ENCODE assay signal across 11 mouse cellular contexts in genomic region chr3:122131633-122132032, GRCm38 (mm10).
DNase-seq lines count a peak whose midpoint lies in the region; ATAC-seq lines count a peak whose summit lies in the region.
"Had no signal": no experiment of that assay in that cellular context is flagged by ENCODE, and none has a peak within 500 bp of the region (broad histone marks: within the 10 kb centered on the region; RNA-seq: fewer than 3 reads in every experiment).

No protein-coding gene starts in this region.

- H3K27me3 ChIP-seq in kidney, embryonic 14.5 days (ENCODE audit: control insufficient read depth, insufficient read depth, low read length) = no peaks in the 10 kb centered on the region
- H3K27me3 ChIP-seq: forebrain, embryonic 13.5 days; midbrain, embryonic 12.5 days had no signal

- H3K9ac ChIP-seq in kidney, embryonic 14.5 days (ENCODE audit: low read depth, low read length) = no peak overlapping the region
- H3K9ac ChIP-seq: forebrain, embryonic 13.5 days; midbrain, embryonic 12.5 days had no signal

- H3K9me3 ChIP-seq in kidney, embryonic 14.5 days (ENCODE audit: control insufficient read depth, low read length) = no peaks in the 10 kb centered on the region
- H3K9me3 ChIP-seq: forebrain, embryonic 13.5 days; midbrain, embryonic 12.5 days had no signal

- peak; percentile 91 for DNase-seq in heart, adult 11 months
- no peak for DNase-seq in heart, postnatal 25 days (ENCODE audit: low spot score)
- DNase-seq in brain, adult 2 months (ENCODE audit: low read depth, low spot score) = peak; percentile 5
- DNase-seq in lung, postnatal 10 days = peak; percentile 70
- no peak for DNase-seq in cerebellum, adult 11-12 months

- no peak overlapping the region for H3K4me3 ChIP-seq in kidney, embryonic 14.5 days (ENCODE audit: low read length)
- H3K4me3 ChIP-seq: forebrain, embryonic 13.5 days; midbrain, embryonic 12.5 days had no signal

- ATAC-seq in kidney, embryonic 14.5 days (ENCODE audit: low FRiP score, low TSS enrichment) = peak; percentile 56
- ATAC-seq in megakaryocyte-erythroid progenitor cell, adult 5-6 weeks (replicated peaks; ENCODE audit: low FRiP score, low TSS enrichment, poor library complexity, severe bottlenecking) = no peak
- ATAC-seq in cerebellum, adult (ENCODE audit: insufficient number of reproducible peaks, low FRiP score, low TSS enrichment) = no peak
- ATAC-seq: forebrain, embryonic 13.5 days; hindbrain, embryonic 16.5 days had no signal

- H3K36me3 ChIP-seq in kidney, embryonic 14.5 days (ENCODE audit: control insufficient read depth, insufficient read depth, low read length) = no peaks in the 10 kb centered on the region
- H3K36me3 ChIP-seq: midbrain, embryonic 12.5 days had no signal

- intact Hi-C loops in heart, postnatal 25 days (cut with DNase I) = no loop called here

- WGBS in kidney, embryonic 14.5 days = 46% methylated on average over 3 of the region's 3 CpGs

- no peak overlapping the region for H3K4me2 ChIP-seq in kidney, embryonic 14.5 days (replicated peaks; ENCODE audit: low read depth, low read length)
- H3K4me2 ChIP-seq: forebrain, embryonic 13.5 days; midbrain, embryonic 12.5 days had no signal

- H3K4me1 ChIP-seq in kidney, embryonic 14.5 days (ENCODE audit: control insufficient read depth, insufficient read depth, low read length) = 0 out of 2 replicates have a peak, but pooled peaks cover 7% of the 10 kb centered on the region

- H3K27ac ChIP-seq in kidney, embryonic 14.5 days (ENCODE audit: low read depth, low read length) = 0 out of 2 replicates have a peak overlapping the region, but pooled peaks have one; percentile 3
- H3K27ac ChIP-seq: forebrain, embryonic 13.5 days; midbrain, embryonic 12.5 days had no signal

Comparison
In these comparisons a context has a peak if more than half of its experiments do, and no peak if none do; other contexts are left out.
1. DNase-seq: peak in heart, adult 11 months (single experiment), brain, adult 2 months (single experiment) and lung, postnatal 10 days (single experiment); none in heart, postnatal 25 days (single experiment) and cerebellum, adult 11-12 months (single experiment).